Mouse (Mus musculus) small intestine, adult 10 weeks (tissue): Measurements from ENCODE around the gene Doxl2. TPM values are rescaled to one million over a fixed set of nuclear protein-coding genes. Genes with fewer than 3 reads are reported as not detected.

Experiments used
- polyA plus RNA-seq: library from polyadenylated mRNA; stranded (reverse); fragments of 350-450 nt; fragmentation: Illumina TruSeq; extraction: RNeasy Lipid Tissue Mini Kit (QIAGEN cat#74804); gene quantifications from one replicate; pipeline ENCODE4 v1.2.3, GENCODE M21; 2014; ENCODE audit warnings: low replicate concordance

Doxl2 gene
- not detected for polyA plus RNA-seq

GRCm38 (mm10) chr6:48974663-48975062 is at the start of gene Doxl2:
Gene Doxl2, plus strand, starts transcription at chr6:48974963.

GRCm38 (mm10) chr6:48929595-48929994 is 45.2 kb upstream of the Doxl2 start, which contains the start of gene 1600015I10Rik:
Gene 1600015I10Rik, plus strand, starts transcription at chr6:48929895.

GRCm38 (mm10) chr6:48986444-48986990 is 11.8 kb downstream of the Doxl2 start, which contains the start of gene Svs1:
Gene Svs1, plus strand, starts transcription at chr6:48986861.

Other genes with a start within 250 kb of the Doxl2 start
- 3.5 TPM for gene Gimap1, start 235.9 kb upstream of the Doxl2 start, polyA plus RNA-seq
- 4.2 TPM for gene Gimap5, start 228.8 kb upstream of the Doxl2 start, polyA plus RNA-seq
- 11.0 TPM for gene Gimap3, start 204.1 kb upstream of the Doxl2 start, polyA plus RNA-seq
- gene Tmem176a, start 134.0 kb upstream of the Doxl2 start, polyA plus RNA-seq = 125 TPM
- 13.8 TPM for gene Tmem176b, start 133.5 kb upstream of the Doxl2 start, polyA plus RNA-seq
- 161 TPM for gene Aoc1, start 102.1 kb upstream of the Doxl2 start, polyA plus RNA-seq
- not detected for gene 1600015I10Rik, start 45.1 kb upstream of the Doxl2 start, polyA plus RNA-seq
- not detected for gene Svs1, start 11.9 kb downstream of the Doxl2 start, polyA plus RNA-seq
- gene Gpnmb, start 61.6 kb downstream of the Doxl2 start, polyA plus RNA-seq = 0.52 TPM
- gene Malsu1, start 98.8 kb downstream of the Doxl2 start, polyA plus RNA-seq = 34.2 TPM
- 0.52 TPM for gene Igf2bp3, start 240.0 kb downstream of the Doxl2 start, polyA plus RNA-seq